11 mouse cellular contexts compared by ENCODE assay signal in genomic region chr3:98060981-98061660, GRCm38 (mm10). TPM values are rescaled to one million over a fixed set of nuclear protein-coding genes. Genes with fewer than 3 reads are reported as not detected.
DNase-seq lines count a peak whose midpoint lies in the region; ATAC-seq and TF ChIP-seq lines count a peak whose summit lies in the region.
"Had no signal": no experiment of that assay in that cellular context is flagged by ENCODE, and none has a peak within 500 bp of the region (broad histone marks: within the 10 kb centered on the region; RNA-seq: fewer than 3 reads in every experiment).

No protein-coding gene starts in this region.

- no peak overlapping the region for H3K9ac ChIP-seq in midbrain, embryonic 11.5 days (ENCODE audit: low read length)
- no peak overlapping the region; the same call in 1 of the 2 replicates for H3K9ac ChIP-seq in midbrain, embryonic 16.5 days (ENCODE audit: low read depth, low read length)
- H3K9ac ChIP-seq in limb, embryonic 13.5 days: 0 out of 2 replicates have a peak overlapping the region, but pooled peaks have one; percentile 48

- no peaks in the 10 kb centered on the region for H3K36me3 ChIP-seq in midbrain, embryonic 11.5 days (ENCODE audit: control insufficient read depth, insufficient read depth, low read length)
- H3K36me3 ChIP-seq in midbrain, embryonic 16.5 days (ENCODE audit: control insufficient read depth, insufficient read depth, low read length): no peaks in the 10 kb centered on the region
- H3K36me3 ChIP-seq in limb, embryonic 13.5 days: 0 out of 2 replicates have a peak, but pooled peaks cover under 1% of the 10 kb centered on the region

- no peak overlapping the region for H3K4me3 ChIP-seq in midbrain, embryonic 11.5 days (ENCODE audit: low read depth, low read length)
- H3K4me3 ChIP-seq in midbrain, embryonic 16.5 days (ENCODE audit: low read depth, low read length): no peak overlapping the region
- H3K4me3 ChIP-seq in limb, embryonic 13.5 days: no peak overlapping the region
- no peak overlapping the region for H3K4me3 ChIP-seq in olfactory bulb, adult 2 months (ENCODE audit: insufficient read depth, low read depth, low read length)

- no peak for TF ChIP-seq CTCF in olfactory bulb, adult 2 months (IDR thresholded peaks at IDR 0.05; ENCODE audit: insufficient read depth, low read depth, low read length)

- no peak overlapping the region for H3K4me2 ChIP-seq in midbrain, embryonic 11.5 days
- no peak overlapping the region for H3K4me2 ChIP-seq in midbrain, embryonic 16.5 days (ENCODE audit: low read length)
- H3K4me2 ChIP-seq in limb, embryonic 13.5 days (replicated peaks): peak overlapping the region; percentile 46

- H3K9me3 ChIP-seq in midbrain, embryonic 11.5 days (ENCODE audit: control insufficient read depth, low read length): no peaks in the 10 kb centered on the region
- no peaks in the 10 kb centered on the region for H3K9me3 ChIP-seq in midbrain, embryonic 16.5 days (replicated peaks; ENCODE audit: control insufficient read depth, low read length, poor library complexity, severe bottlenecking)
- H3K9me3 ChIP-seq in limb, embryonic 13.5 days: no peaks in the 10 kb centered on the region

- 0 out of 2 replicates have a peak, but pooled peaks have one; percentile 23 for ATAC-seq in midbrain, embryonic 11.5 days (ENCODE audit: low FRiP score)
- ATAC-seq in midbrain, embryonic 16.5 days: no peak
- peak; percentile 75; the same call in 1 of the 2 replicates for ATAC-seq in limb, embryonic 13.5 days (ENCODE audit: low FRiP score, low read depth)

- peak; percentile 40 for DNase-seq in embryo, embryonic 10 days (ENCODE audit: low spot score)
- no peak for DNase-seq in embryo, embryonic 9.5 days (ENCODE audit: extremely low spot score)
- peak; percentile 88 for DNase-seq in midbrain, embryonic 11.5 days (ENCODE audit: low spot score, missing footprints)
- no peak for DNase-seq in adrenal gland, adult 8-10 months
- DNase-seq in cerebellum, postnatal 10 days: no peak
- DNase-seq: cerebellum, adult 9-11 months; spleen, adult 18-20 months had no signal

- no peaks in the 10 kb centered on the region; the same call in 1 of the 2 replicates for H3K27me3 ChIP-seq in midbrain, embryonic 11.5 days (ENCODE audit: control insufficient read depth, insufficient read depth, low read length)
- H3K27me3 ChIP-seq in midbrain, embryonic 16.5 days (ENCODE audit: control insufficient read depth, insufficient read depth, low read depth, low read length): no peaks in the 10 kb centered on the region
- H3K27me3 ChIP-seq in limb, embryonic 13.5 days: no peaks in the 10 kb centered on the region

- no peak overlapping the region for H3K27ac ChIP-seq in midbrain, embryonic 11.5 days (ENCODE audit: low read depth, low read length)
- H3K27ac ChIP-seq in midbrain, embryonic 16.5 days (ENCODE audit: low read length): no peak overlapping the region
- H3K27ac ChIP-seq in limb, embryonic 13.5 days: peak overlapping the region; percentile 98
- peak overlapping the region; percentile 98 for H3K27ac ChIP-seq in olfactory bulb, adult 2 months (ENCODE audit: insufficient read depth, low read depth, low read length)
- H3K27ac ChIP-seq: macrophage had no signal

- TF ChIP-seq POLR2A in olfactory bulb, adult 2 months (IDR thresholded peaks at IDR 0.05; ENCODE audit: insufficient read depth, low read depth, low read length): no peak

- H3K4me1 ChIP-seq in midbrain, embryonic 11.5 days (ENCODE audit: control insufficient read depth, insufficient read depth, low read length): peaks cover 28% of the 10 kb centered on the region
- H3K4me1 ChIP-seq in midbrain, embryonic 16.5 days (ENCODE audit: control insufficient read depth, insufficient read depth, low read length): peaks cover 32% of the 10 kb centered on the region
- H3K4me1 ChIP-seq in limb, embryonic 13.5 days: peaks cover 96% of the 10 kb centered on the region
- H3K4me1 ChIP-seq in olfactory bulb, adult 2 months (ENCODE audit: control insufficient read depth, insufficient read depth, low read length): peaks cover 43% of the 10 kb centered on the region

- 51% methylated on average over 7 of the region's 7 CpGs for WGBS in midbrain, embryonic 11.5 days
- WGBS in midbrain, embryonic 16.5 days: 29% methylated on average over 7 of the region's 7 CpGs
- WGBS in limb, embryonic 13.5 days: 9% methylated on average over 7 of the region's 7 CpGs
- WGBS in olfactory bulb, adult 2 months: 29% methylated on average over 7 of the region's 7 CpGs

RNA-seq across cellular contexts. Expression of gene Notch2, which starts 47.8 kb away (rescaled TPM):
- polyA plus RNA-seq in midbrain, embryonic 11.5 days (2014; fragmentation: Nextera tagmentation; extraction: Ambion mirVana): 17.0 and 17.6 TPM in 2 replicates
- 6.6 and 7.0 TPM in 2 replicates for polyA plus RNA-seq in midbrain, embryonic 16.5 days (2015; fragmentation: Nextera tagmentation; extraction: Ambion mirVana)
- 39.9 and 43.5 TPM in 2 replicates for polyA plus RNA-seq in limb, embryonic 13.5 days (2015; fragmentation: Nextera tagmentation; extraction: Ambion mirVana)
- polyA plus RNA-seq in olfactory bulb, adult 2 months (2012; ENCODE audit: insufficient read depth, insufficient read length, low replicate concordance, missing spikeins): 43.4 TPM in 1 of 2 replicates, not detected in the other
- total RNA-seq in adrenal gland, adult 8-10 months (2022): 10 to 100 TPM; 73.6 to 99.3 (median 77.1) TPM

Comparison
In these comparisons a context has a peak if more than half of its experiments do, and no peak if none do; other contexts are left out.
1. DNase-seq: peak in embryo, embryonic 10 days (single experiment) and midbrain, embryonic 11.5 days (single experiment); none in embryo, embryonic 9.5 days (single experiment), adrenal gland, adult 8-10 months (single experiment) and cerebellum, postnatal 10 days (0 of 2).
2. H3K27ac ChIP-seq: peak in limb, embryonic 13.5 days (single experiment) and olfactory bulb, adult 2 months (single experiment); none in midbrain, embryonic 11.5 days (single experiment) and midbrain, embryonic 16.5 days (single experiment).